Mouse (Mus musculus) thymus, postnatal 4 days (tissue): ENCODE results near the gene Tmub2.
A peak's percentile ranks its signal among the peaks of the same experiment; 100 is the strongest.

Experiments used
- DNase-seq: peaks from one replicate; pipeline ENCODE4 v3.0.0; 2021

Tmub2 gene

DNA sequence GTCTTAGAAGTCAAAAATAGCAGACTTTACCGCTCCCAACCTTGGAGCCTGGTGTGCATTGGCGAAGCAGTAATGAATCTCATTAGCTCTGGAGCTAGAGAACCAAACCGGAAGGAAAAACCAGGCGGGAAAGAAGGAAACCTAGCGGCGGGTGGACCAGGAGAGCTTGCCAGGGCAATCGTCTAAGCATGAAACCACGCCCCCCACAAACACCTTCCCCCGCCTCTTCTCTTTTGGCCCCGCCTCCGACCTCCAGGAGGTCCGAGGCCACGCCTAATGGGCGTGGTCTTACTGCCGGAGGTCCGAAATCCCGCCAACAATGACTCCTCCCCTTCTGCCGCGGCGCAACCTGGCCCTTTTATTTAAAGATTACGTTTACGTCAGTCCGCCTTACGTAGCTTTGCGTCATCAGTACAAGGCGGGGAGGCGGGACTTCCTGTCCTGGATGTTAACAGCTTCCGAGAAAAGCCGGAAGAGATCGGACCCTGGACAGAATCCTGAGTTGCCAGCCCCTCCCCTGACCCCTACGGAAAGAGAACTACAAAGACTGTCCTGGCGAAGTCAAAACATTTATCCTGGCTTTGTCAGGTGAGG, at the start of gene Tmub2:
Gene Tmub2 (plus strand): TSS at position 431 of the 594 bp plus-strand sequence.
- DNase-seq = peak; percentile 96

DNA sequence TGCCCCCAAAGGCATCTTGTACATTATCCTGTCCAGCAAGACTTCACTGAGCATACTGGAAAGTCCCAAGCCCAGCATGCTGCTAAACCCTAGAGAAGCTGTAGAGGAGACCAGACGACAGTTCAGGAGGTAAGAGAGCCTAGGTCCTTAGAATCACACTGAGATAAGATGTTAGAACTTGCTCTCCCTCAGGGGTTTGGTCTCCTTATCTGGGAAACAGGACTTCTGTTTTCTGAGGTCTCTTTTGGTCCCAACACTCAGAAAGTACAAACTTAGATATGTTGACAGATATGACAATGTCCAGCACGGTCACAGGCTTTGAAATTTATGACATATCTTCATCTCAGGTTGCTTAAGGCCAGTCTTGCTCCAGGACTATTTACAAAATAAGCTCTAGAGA, 48.7 kb upstream of the Tmub2 start:
- DNase-seq = no peak

DNA sequence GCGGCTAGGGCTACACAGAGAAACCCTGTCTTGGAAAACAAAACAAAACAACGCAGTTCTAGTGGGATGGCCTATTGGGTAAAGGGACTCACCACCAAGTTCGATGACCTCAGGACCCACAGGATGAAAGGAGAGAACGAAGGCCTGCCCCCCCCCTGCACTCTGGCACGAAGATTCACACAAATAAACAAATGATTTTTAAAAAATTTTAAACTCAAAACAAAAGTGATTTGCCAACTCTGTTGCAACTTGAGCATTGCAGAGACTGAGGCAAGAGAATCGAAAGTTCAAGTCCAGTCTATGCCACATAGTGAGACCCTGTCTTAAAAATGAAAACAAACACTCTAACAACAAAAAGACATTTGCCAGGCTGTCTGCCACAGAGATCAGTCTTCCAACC, 44.1 kb upstream of the Tmub2 start:
- DNase-seq = no peak

DNA sequence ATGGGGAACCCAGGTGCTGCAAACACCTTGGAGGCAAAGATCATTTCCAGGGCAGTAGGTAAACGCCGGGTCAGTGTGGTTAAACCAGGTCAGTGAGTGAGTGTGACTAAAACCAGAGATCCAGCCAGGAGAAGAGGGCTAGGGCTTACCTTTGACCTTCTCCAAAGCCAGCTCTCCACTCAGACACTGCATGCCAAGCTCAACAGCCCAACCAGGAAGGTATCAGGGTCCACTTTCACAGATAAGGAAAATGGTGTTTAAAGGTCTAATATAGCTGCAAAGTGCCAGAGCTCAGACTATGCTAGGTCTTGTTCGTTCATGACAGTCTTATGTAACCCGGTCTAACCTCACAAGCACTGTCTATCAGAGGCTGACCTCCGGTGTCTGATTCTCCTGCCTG, 43.5 kb upstream of the Tmub2 start:
- no peak for DNase-seq

DNA sequence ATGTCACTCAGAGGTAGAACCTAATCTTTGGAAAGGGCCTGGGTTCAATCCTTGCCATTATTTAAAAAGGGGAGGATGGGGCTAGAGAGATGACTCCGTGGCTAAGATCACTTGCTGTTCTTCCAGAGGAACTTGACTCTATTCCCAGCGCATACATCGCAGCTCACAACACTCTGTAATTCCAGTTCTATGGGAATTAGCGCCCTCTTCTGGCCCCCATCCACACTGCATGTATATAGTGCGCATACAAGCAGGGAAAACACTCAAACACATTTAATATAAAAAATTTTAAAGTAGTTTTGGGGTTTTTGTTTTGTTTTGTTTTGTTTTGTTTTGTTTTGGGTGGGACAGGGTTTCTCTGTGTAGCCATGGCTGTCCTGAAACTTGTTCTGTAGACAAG, 42.9 kb upstream of the Tmub2 start:
- no peak for DNase-seq

DNA sequence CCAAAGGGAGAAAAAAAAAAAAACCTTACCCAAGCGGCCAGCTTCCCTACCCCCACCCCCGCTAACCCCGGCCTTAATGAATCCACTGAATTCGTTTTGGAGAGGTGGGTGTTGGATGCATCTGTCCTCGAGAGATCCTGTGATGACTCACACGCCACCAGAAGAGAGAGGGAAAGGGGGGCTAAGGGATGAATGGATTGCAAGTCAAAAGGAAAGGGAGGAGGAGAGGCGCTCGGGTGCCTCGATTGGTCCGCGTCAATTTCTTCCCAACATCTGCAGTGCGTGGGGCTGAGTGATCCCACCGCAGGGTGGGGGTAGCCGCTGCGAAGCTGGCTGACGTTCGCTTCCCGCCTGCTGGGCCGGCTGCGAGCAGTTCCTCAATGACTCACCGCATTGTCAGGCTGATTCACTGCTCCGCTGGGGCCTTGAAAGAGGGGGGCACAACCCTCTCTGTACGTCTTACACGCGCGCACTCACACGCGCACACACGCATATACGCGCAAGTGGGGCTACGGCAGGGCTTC, 39.7 kb upstream of the Tmub2 start:
- peak; percentile 53 for DNase-seq

DNA sequence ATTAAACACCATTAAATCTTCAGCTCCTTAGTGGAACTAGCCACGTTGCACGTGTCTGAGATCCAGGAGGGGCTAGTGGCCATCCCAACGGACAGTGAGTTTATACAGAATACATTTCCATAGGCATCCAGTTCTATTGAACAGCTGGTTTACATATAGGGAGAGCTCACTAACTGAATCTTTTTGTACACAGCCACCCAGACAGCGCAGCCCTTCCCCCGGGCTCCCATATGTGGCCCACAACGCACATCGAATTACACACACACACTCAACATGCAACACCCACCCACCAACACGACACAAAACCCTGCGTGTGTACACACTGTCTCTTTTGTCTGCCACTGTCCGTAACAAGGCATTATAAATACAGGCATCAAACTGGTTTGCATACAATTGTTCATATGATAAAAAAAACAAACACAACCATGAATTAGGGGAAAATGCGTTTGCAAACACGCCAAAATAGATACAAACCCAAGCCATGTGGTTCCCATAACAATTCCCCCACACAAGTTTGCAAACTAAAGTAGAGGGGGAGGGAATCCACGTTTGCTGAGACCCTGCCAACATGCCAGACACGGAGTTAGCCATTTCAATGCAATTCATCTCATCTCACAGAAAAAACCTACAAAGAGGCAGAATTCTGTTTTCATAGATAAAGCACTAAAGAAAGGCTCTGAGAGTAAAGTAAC, 39.0 kb upstream of the Tmub2 start:
- no peak for DNase-seq

DNA sequence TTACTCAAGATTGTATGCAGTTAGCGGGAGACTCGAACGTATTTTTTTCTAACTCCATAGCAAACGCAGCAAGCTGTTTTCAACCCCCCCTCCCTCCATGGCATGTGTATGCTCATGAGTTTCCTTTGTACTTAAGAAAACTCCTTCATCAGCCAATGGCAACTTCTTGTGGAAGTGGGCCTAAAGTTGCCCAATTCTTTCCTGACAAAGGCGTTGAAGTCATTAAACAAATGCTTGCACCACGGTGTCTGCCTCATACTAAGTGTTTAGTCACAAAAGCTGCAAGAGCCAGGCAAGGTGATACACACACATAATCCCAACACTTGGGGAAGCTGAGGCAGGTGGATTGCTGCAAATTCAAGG, 38.5 kb upstream of the Tmub2 start:
- no peak for DNase-seq

DNA sequence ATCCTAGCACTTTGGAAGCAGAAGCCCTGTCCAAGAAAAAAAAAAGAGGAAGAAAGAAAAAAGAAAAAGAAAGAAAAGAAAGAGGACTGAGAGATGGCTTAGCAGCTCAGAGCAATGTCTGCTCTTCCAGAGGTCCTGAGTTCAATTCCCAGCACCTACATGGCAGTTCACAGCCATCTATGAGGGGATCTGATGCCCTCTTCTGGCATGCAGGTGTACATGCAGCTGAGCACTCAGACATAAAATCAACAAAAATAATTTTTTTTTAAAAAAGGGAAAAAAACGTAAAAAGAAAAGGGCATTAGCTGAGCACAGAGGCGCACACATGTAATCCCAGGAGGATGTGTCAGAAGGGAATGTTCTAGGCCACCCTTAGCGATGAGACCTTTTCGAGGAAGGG, 37.9 kb upstream of the Tmub2 start:
- DNase-seq = no peak

DNA sequence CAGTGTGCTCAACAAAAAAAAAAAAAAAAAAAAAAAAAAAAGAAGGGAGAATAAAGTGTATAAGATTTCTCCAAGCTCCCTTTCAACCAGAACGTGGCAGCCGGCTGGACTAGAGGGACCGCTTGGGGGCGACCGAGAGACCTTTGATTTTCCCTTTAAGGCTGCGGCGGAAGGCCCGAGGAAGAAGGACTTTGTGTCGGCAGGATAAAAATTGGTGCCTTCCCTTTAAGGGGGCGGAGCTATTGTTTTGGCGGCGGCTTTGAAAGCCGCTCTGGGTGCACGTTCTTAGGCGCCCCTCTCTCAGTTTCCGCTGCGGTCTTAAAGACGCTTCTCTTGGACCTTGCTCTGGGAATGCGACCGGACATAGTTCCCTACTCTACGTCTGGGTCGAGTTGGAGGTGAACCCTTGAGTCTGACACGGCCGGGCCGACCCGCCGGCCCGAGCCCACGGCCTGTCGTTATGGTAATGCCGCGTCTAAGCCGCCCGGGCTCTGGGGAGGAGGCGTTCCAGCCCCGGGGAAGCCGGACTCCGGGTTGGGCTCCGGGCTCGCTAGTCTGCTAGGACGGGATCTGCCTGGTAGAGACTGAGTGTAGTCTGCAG, 36.0 kb upstream of the Tmub2 start, which contains the start of gene BC030867:
Gene BC030867 (plus strand): TSS at position 253 of the 601 bp plus-strand sequence.
- peak; percentile 97 for DNase-seq

DNA sequence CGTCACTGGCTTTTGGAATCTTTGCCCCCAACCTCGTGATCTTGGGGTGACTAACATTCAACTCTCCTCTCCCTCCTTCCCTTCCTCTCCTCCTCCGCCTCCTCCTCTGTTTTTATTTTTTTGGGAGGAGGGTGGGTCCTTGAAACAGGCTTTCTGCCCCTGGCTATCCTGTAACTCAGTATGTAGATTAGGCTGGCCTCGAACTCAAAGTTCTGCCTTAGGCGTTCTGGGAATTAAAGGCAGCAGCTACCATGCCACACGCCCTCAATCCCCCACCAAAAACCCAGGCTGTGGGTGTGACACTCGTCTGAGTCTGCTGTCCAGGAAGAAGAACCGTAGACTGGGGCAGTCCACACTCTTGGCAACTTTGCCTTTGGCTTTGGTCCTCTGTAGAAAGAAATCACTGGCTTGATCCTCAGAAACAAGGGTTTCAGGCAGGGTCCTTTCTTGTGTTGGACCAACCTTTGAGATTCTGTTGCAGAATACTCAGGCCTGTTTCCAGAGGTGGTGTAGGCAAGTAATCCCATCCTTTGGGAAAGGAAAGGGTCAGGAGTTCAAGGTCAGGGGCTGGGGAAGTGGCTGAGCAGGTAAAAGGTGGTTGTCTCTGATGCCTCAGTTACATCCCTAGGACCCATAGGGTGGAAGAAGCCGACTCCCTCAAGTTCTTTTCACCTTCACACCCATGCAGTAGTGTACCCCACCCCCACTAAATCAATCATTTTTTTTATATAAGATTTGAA, 35.2 kb upstream of the Tmub2 start:
- no peak for DNase-seq

DNA sequence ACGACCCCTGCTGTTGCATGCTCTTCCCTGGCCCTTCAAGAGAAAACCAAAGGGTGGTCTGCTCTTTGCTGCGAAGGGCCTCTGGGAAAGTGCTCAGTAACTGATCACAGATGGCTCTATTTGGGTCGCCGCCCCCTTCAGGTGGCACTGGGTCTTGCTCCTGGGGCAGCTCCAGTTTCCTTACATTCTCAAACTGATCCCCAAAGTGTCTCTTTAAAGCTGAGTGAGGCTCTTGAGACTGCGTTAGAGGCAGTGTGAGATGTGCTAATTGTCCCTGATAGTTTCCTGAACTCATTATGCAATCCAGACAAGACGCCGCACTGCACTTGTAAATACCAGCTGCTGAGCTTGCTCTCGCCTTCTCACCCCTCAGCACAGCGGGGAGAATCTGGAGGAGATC, 27.2 kb upstream of the Tmub2 start:
- peak; percentile 67 for DNase-seq

DNA sequence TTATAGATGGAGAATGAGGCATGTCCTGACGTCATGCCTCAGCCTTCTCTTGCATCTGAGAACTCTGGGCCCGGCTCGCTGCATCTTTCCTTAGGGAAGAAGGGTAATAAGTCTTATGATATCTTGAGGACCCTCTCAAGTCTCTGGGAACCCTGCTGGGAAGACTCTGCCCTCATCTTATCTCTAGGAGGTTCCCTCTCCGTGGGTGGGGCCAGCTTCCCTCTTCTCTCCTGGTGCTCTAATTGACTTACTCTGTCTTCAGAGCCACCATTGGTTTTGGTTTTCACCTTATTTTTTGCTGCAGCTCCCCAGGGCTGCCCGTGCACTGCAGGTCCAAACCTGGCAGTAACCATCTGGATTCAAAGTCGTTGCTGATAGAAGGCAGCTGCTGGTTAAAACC, 26.6 kb upstream of the Tmub2 start:
- DNase-seq = no peak

DNA sequence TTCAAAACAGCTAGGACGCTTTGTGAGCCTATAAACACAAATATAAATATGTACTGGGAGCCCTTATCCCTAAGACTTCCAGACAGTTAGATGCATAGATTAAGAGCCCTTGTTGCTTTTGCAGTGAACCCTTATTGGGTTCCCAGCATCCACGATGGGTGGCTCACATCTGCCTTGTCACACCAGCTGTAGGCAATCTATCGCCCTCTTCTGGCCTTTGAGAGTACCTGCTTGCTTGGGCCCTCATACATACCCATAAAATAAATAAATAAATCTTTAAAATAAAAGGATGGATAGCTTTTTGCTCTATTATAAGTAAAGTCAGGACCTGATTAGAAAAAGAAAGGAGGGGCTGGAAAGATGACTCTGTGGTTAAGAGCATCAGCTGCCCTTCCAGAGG, 26.2 kb upstream of the Tmub2 start:
- no peak for DNase-seq

DNA sequence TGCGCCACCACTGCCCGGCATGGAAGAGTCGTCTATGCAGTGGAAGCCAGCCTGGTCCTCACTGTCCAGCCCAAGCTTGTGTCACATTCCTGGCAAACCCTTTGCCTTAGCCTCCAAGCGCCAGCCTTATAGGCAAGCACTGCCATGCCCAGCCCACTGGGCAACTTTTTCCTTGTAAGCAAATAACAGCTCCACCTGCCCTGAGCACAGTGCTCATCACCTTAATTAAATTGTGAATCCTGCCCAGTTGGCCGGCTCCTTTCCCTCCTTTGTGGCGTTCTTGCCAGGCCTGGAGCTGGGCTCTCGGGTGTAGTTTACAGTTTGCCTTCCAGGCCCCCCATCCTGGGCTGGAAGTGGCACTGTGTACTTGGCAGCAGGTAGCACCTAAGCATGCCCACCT, 21.5 kb upstream of the Tmub2 start:
- DNase-seq = no peak

DNA sequence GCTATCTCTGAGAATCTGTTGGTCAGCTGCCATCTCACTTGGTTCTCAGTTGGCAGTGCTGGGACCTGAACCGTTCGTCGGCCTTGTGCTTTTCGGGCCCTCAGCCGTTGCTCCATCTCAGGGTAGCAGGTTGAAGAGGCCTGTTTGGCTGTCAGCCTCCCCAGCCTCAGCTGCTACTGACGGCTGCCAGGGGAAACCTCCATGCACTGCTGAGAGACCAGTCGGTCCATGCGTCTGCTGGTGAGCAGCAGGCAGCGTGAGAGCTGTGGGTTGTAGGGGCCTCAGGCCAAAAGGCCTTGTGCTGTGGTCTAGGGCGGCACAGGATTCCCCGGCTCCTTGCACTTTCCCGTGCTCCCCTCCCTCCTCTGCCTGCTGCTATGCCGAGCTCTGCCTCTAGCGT, 18.9 kb upstream of the Tmub2 start:
- no peak for DNase-seq

DNA sequence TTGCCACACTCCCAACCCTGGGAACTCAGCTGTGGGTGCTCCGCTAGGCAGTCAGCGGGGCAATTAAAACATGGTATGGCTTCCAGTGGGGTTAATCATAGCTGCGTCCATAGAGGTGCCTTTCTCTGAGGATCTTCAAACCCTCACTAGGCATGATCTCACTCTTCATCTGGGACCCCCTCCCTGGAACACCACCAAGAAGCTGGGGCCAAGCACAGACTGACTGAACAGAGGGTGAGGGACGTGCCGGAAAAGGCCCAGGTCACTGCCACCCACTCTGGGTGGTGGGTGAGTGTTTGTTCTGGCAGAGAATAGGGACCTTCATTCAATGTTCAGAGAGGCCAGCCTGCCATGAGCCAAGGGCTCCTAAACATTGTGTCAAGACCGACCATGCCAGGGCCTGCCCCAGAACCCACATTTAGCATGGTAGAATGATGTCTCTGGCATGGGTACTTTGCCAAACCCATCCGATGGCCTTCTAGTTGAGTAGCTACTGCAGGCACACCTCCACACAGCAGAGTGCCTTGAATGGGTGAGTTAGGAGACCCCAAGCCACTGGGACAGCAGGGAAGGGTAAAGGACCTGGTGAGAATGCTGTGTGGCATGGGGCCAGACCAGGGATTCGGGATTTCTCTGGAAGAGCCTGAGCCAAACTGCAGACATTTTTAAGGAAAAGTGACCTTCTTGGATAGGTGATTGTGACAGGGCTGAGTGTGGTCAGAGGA, 17.9 kb upstream of the Tmub2 start:
- DNase-seq = no peak

DNA sequence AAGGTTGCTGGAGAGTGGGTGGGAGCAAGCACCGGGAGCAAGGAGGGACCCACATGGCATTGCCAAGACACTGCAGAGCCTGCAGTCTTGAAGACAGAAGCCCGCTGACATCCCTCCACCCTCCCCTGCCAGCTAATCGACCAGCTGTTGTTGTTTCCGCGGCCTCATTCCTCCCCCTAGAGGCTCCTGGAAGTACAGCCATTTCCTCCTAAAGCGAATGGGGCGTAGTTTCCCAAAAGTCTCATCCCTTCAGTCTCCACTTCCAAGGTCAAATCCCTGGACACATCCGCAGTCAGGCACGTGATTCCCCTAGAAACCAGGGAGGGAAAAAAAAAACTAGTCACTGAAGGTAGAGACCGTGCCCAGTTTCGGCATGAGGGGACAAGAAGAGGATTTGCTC, 17.3 kb upstream of the Tmub2 start:
- peak; percentile 75 for DNase-seq

DNA sequence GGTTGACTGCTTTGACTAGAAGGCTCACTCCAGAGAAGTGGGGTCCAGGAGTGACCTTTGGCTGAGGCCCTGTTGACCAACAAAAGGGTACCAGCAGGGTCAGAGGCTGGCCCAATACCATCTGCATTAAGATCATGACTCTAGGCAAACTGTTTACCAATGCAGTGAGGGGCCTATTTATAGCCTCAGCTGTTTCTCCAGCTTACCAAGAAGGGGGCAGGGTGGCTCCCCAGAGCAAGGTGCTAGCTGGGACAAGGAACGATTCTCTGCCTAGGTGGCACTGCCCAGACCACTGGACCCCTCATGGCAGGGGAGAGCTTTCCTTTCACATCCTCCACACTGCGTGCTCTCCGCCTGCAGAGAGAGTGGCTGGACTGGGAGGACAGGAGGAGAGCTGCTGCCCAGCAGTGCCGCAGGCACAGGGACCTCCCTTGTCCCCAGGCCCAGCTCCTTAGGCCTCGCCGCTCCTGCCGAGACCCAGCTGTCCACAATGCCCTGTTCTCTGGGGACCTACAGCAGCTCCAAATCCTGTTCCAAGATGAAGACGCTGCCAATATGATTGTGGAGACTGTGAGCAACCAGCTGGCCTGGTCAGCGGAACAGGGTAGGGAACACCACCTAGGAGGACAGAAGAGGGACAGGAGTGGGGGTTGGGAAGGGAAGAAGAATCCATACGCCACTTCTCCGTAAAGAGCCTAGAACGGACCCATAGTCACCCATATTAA, 16.0 kb upstream of the Tmub2 start, which contains the start of gene Asb16:
Gene Asb16 (plus strand): TSS at position 224 of the 725 bp plus-strand sequence.
- DNase-seq = no peak

DNA sequence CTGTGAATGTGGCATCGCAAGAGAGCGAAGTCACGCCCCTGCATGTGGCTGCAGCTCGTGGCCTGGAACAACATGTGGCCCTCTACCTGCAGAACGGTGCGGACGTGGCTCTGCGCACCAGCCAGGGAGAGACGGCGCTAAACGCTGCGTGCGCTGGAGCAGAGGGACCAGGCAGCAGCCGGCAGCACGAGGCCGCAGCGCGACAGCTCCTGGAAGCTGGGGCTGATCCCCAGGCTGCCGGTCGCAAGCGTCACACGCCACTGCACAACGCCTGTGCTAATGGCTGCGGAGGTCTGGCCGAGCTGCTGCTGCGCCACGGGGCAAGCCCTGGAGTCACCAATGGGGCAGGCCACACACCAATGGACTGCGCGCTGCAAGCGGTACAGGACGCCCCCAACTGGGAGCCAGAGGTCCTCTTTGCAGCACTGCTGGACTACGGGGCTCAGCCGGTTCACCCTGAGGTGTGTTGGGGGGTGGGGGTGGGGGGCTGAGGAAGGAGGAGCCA, 8.3 kb upstream of the Tmub2 start:
- DNase-seq = peak; percentile 49

DNA sequence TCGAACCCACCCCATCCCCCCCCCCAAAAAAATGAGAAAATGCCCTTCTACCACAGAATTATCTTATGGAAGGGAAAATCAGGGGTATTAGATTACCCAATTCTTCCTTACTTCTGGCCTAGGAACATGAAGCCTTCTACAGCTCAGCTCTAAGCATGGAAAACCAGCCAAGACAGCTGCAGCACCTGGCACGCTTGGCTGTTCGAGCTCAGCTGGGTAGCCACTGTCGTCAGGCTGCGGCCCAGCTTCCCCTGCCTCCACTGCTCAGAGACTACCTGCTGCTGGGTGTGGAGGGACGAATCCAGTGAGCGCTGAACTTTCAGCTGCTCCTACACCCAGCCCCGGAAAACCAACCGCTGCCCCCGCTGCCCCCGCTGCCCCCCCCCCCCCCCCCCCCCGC, 7.0 kb upstream of the Tmub2 start:
- DNase-seq = no peak

DNA sequence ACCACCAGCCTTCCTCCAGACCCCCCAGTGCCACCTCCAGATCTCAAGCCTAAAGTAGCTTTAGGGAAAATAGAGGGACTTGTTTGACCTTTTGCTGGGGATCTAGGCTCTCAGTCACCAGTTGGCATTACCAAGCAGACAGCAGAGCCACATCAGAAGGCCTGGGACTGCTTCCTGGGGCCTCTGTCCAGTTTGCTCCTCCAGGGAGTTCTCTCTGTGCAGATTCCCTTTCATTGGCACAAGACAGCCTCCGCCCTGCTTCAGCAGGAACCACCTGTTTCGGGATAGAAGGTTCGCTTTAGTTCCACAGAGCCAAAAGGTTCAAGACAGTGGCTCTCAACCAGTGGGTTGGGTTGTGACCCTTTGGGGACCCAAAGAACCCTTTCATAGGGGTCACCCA, 5.1 kb upstream of the Tmub2 start:
- DNase-seq = no peak
